Mouse (Mus musculus) mouse trophoblast stem cell (cell line): ENCODE measurements around the gene Lactbl1.

ENCODE experiments used
- in situ Hi-C, 2 experiments: fragments of 300-500 bp; cut with MseI, MboI; formaldehyde crosslinking; loops; 2 replicates in 1 of 2; 3 replicates in 1 of 2; pipeline ENCODE4 v1.15.1; 2025

Lactbl1 gene

DNA sequence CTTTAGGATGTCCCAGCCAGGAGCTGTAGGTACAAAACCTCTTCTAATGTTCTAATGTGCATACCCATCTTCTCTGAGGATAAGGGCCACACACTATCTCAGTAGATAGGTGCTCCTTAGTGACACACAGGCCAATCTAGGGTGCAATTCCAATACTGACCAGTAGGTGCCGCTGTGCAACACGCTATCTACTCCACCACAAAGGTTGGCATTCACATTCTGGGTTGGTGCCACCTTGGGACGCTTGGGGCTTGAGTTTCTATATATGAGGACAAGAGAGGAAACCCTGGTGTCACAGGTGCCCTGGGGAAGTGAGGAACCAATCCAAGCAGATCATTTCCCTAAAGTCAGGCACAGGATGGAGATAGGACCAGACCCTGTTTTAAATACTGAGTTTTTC lies 56.1 kb downstream of the Lactbl1 start:
- in situ Hi-C loops = loop anchor here (5.0 to 10.0 kb wide), 2 partner anchors 164 to 166 kb away; no protein-coding TSS in a partner anchor

DNA sequence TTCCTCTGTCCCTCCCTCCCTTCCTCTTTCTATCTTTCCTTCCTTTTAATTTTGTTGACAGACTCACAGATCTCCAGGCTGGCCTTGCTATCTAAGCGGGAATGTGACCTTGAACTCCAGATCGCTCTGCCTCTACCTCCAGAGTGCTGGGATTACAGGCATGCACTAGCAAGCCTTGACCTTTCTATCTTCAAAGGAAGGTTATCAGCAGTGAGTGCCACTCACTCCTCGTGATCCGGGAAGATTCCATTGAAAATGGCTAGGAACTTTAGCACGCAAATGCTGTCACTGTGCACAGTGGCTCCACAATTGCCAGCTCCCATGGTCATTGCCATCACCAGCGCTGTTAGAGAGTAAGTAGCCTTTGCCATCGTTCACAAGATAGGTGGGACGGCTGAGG lies 56.8 kb downstream of the Lactbl1 start:
- in situ Hi-C loops = loop anchor here (5.0 to 10.0 kb wide), 2 partner anchors 163 to 166 kb away; no protein-coding TSS in a partner anchor

DNA sequence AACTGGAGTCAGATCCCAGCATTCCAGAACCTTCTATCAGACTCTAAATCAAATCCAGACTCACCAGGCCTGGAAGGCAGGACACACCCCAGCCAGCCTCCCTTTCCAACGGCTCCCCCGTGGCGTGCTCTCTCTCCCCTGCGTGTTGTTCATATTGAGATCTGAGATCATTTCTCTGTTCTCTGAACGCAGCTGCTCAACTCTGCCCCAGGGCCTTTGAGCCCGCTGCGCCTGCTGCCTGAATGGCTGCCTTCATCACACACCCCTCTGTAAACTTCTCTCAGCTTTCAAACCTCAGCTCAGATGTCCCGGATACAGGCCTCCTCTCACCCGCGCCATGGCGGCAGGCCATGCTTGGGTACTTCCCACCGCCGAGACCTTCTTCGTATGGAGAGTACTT lies 58.2 kb downstream of the Lactbl1 start:
- in situ Hi-C loops = no loop called here

DNA sequence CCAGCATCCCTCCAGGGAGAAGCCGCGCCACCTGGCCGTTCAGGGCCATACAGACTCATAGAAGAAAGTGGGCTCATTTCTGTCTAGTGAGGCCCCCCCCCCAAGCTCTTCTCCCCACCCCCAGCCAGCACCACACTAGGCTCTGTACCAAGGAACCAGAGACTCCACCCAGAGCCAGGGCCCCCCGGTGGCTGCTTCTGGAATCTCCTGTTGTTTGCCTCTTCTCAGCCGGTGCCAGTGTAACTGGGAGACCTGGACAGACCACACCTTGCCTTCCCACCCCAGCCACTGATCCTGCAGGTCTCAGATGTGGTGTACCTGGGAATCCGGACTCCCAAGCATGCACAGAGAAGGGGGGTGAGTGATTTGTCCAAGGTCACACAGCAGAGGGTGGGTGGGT lies 62.1 kb downstream of the Lactbl1 start:
- in situ Hi-C loops = no loop called here

DNA sequence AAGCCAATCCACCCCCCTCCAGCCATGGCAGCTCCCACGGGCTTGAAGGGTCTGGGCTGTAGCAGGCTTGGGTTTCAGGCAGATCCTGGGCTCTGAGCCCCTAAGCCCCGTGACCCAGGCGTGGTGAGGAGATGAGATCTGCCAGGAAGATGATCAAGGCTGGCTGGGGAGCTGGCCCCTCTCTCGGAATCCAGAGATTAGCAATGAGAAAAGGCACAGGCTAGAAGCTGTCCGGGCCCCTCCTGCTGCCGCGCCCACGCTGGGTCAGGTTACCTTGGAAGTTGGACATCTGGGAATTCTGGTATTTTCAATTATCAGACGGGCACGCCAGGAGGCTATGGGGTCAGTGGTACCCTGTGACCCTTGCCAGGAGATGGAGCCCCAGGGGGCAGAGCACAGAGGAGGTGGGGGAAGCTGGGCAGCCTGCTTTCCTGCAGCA lies 63.0 kb downstream of the Lactbl1 start:
- in situ Hi-C loops = no loop called here

DNA sequence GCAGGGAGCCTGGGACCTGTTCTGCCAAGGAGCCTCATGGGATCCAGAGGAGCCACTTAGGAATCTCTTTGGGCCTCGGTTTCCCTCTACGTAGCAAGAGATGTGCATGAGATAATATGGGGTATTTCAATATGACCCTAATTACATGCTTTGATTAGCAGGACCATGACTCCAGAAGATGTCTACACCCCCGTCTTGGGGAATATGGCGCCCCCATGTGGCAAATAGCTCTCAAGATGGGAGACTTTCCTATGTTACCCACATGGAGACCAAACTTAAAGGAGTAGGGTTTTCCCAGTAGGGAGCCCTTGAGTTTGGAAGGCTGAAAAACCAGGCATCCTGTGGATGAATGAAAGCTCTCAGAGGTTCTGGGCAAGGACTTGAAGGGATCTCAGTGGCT lies 65.7 kb downstream of the Lactbl1 start:
- in situ Hi-C loops = no loop called here
